Mouse (Mus musculus): ENCODE measurements at regions not wholly inside any gene's neighbourhood (a gene's known extent, or its start where the extent isn't known, plus 50 kb on each side); places are given as distances from the start of the nearest gene placed in this dataset.

DNA sequence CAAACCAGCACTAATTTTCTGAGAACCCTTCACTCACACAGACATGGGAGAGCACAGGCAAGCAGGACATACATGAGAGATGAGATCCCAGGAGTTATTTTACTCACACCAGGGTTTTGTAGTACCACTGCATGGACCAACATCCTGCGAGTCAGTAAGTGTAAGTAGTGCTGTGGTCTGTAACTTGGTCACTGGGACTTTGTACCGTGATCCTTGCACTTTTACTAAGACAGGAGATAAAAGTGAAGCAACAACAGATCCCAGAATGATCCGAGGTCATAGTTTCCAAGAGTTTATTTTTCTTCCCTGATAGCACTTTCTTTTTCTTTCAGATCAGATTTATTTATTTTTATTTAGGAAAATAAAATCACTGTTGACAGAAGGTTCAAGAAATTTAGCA lies 54.1 kb upstream of the Mtap start:
- DNase-seq = no peak

DNA sequence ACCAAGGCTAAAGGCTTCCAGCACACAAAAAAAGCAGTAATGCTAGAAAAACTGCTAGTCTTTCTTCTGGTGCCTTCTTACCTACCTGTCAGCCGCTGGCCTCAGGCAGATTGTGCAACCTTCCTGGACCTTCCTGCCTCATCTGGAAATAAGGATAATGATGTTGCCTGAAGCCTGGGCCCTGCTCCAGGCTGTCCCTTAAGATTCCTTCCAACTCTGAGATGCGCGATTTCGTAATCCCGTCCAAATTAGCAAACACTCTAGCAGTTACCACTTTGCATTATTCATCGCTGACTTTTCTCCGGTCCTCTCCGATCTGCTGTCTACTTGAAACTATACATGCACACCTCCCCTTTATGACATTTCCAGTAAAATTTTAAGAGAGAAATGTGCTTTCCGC lies 58.4 kb upstream of the Mtap start:
- no peak for DNase-seq

DNA sequence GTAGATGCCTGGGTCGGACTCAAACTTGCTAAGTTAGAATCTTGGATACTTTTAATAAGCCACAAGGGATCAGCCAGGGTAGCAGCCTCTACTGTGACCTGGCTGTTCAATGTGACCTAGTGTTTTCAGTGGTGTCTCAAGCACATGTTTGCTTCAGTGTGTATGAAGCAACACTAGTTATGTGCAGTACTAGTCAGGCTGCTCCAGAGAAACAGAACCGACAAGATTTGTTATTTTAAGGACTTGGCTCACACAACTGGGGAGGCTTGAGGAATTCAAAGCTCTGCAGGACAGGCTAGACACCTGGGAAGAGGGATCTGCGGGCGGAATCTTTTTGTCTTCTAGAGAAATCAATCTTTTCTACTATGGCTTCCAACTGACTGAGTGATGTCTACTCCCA lies 62.2 kb upstream of the Mtap start:
- DNase-seq = no peak

DNA sequence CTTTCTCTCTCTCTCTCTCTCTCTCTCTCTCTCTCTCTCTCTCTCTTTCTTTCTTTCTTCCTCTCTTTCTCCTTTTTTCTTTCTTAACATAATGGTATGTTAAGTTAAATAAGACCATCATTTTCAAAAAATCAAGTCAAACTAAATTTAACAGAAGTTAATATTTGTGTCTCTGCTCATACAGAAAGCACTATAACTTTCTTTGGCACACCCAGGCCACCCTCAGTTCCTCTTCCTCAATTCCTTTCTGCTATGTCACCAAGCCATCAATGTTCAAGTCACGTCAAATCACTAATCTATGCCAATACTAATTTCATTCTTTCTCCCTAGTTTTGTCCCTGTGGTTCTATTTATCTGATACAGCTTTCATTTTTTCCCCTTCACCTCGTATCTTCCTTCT lies 66.5 kb upstream of the Mtap start:
- DNase-seq = no peak

DNA sequence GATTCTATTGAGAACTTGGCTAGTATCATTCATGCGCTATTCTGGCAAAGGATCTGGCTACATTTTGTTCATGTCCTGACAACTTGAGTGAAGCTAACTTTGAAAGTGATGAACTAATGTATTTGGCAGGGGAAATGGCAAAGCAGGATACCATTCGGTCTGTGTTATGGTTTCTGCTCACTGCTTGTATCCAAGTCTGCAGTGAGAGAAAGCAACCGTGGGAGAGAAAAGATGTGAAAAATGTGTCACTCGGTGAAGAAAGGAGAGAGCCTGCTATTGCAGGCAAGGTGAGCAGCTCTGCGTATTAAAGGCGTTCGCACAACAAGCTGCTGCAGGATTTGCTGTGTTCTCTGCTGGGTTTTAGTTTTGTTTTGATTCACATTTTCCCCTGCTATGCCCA lies 72.5 kb upstream of the Mtap start:
- DNase-seq = no peak

DNA sequence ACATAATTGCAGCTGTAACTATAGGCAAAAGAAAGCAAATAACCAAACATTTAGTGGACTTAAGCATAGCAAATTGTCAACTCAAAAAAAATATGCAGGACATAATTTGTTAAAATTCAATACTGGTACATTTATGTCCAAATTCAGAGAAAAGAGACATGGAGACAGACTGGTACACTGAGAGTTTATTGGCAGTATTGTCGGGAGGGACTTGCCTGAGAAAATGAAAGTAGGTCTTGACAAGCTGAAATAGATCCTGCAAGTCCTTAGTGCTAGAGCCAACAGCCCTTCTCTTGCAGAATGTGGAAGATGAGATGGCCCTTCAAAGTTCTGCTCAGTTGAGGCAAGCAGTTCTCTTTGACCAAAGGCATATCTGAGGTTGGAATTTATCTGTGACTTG lies 74.5 kb upstream of the Mtap start:
- DNase-seq = no peak

DNA sequence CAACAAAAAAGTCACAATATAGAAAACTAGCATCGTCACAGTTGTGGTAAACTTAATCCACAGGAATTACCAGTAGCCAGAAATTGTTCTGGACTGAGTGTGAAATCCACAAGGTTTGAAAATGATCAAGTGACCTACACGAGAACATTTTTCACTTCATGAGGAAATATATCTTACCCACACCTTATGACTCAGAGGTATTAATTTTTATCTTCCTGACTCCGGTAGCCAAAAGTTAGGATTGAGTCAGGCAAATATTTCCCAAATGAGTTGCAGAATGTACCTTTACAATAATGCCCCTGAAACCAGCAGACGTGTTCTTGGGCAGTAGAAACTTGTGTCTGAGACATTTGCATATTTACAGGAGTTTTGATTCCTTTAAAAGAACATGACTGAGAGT lies 75.3 kb upstream of the Mtap start:
- DNase-seq = no peak

DNA sequence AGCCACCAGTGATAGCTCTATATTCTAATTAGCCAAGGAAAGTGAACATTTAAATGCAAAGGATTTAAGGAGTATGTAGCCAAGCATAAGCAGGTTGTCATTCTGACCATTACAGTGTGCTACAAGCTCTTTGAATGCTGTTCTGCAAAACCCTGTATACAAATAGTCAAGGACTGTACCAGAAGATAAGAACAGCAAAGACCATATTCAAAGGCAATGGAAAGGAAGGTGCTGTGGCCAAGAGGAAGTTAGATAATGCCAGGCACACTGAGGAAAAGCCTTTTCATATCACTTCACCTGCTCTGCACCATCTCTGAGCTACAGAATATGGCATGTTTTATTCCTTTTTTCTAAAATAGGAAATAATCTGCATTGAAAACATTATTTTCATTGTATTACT lies 79.3 kb upstream of the Mtap start:
- no peak for DNase-seq

DNA sequence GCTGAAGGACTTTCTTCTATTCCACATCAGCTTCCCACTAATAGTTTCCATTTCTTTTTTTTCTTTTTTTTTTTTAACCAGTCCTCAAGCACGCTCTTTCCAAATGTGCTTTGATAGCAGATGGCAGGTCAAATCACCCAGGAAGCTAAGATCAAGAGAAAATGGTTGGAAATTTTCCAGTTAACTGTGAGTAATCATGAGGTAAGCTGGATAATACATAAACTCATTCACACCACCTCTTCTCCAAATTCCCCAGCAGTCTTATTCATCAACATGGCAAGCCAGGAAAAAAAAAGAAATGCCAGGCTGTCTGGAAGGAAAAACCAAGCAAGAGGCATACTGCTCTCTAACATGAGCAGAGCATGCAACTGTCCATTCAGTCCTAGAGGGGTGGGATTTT lies 79.8 kb upstream of the Mtap start:
- no peak for DNase-seq

DNA sequence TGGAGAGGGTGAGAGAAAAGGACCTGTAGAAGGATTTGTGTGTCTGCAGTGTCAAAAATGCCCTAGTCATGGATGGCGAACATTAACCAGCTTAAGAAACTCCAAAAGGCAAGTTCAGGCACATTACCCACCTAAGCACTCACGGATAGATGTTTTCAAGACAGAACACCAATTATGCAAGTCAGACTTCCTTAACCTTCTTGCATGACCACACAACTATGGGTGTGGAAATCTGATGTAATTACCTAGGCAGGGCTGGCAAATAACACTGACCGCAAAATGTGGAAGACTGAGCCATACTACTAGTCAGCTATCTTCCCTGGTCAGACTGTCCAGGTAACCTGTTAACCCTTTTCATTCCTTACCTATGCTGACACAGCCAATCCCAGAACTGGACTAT lies 81.0 kb upstream of the Mtap start:
- DNase-seq = no peak

DNA sequence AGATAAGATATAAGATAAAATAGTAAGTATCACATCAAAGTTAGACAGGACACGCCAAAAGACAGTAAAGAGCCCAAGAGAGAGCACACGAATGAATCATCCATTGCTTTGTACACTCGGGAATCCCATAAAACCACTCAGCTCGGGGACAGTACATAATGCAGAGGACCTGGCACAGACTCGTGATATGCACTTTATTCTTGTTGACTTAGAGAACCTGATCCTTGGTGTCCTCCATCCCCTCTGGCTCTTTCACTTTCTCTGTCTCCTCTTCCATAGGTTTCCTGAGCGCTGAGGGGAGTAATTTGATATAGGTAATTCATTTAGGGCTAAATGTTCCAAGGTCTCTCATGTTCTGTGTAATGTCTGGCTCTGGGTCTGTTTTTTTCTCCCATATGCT lies 83.3 kb upstream of the Mtap start:
- DNase-seq = no peak

DNA sequence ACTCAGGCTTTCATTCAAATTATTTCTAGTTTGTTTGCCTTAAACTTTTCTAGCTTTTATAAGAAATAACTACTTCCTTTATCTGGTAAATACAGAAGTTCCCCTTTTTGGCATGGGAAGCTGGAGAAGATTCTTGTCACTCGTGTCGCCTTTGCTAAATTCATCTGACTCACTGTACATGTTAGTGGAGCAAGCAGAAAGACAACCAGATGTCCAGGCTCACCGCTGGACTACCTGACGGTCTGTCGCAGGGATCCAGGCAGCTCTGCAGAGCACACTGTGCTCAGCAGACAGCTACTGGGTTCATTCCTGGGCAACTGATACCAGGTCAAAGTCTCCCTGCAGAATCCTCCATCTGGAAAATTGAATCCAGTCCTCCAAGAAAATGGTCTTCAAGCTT lies 85.0 kb upstream of the Mtap start:
- no peak for DNase-seq

DNA sequence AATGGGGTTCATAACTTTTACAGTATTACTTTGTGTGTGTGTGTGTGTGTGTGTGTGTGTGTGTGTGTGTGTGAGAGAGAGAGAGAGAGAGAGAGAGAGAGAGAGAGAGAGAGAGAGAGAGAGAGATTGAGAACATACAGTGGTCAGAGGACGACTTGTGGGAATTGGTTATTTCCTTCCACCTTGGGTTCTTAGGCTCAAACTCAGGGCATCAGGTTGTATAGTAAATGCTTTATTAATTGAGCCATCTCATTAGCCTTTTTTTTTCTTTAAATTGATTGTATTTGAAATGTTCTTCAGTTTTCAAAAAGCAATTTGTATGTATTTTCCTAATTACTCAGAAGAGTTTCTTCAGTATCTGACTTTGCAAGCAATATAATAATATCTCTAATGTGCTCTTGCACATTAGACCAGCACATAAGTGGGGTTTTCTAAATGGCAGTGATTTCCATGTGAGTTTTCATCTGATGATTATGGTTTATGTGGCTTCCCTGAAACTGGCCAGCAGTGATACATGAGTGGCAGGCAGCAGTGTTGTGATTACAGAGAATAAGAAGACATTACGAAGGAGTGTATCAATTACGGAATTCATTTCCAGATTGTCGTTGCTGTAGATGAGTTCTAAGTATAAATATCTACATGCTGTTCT lies 86.2 kb upstream of the Mtap start:
- no peak for DNase-seq

DNA sequence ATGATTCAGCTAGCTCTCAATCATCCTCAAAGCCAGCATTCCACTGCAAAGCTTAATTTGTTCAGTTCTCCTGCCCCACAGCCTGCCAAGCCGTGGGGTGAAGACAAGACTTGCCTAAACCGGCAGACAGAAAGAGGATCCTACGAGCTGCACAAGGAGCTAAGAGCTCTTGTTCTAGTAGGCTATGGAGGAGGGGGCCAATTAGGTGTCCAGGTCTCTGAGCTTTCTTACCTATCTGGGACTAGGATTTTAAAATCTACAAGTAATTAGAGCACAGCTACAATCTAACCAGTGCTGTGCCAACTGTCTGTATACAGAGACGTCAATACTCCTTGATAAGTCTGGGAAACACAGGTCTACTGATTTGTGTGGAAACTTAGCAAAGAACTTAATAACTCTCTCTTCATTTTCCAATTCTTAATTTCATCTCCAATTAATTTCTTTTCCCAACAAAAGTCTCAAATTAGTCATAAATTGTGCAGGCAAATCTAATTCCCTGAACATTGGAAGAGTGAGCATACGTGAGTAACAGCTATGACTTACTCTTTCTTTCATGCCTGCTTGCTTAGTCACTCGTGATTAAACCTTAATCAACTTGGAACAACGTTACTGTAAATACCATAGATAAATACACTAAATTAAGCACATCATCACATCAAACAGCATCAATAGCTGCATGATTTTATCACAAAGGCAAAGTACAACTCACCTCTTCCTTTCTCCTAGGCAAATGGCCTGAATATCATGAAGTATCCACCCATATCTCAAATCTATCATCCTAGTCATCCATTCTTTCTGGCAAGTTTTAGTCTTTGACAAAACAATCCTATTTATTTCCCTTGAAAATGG lies 87.1 kb upstream of the Mtap start:
- no peak for DNase-seq

DNA sequence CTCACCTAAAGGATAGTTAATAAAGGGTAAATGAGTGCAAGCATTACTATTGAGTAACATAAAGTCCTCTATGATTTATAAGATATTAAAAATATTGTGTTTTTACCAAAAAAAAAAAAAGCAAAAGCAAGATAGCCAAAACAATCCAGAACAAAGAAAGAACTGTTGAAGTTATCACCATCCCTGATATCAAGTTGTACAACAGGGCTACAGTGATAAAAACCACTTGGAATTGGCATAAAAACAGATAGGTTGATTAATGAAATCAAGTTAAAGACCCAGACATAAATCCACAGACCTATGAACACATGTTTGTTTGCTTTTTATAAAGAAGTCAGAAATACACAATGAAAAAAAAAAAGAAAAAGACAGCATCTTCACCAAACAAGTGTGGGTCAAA lies 92.4 kb upstream of the Mtap start:
- no peak for DNase-seq

DNA sequence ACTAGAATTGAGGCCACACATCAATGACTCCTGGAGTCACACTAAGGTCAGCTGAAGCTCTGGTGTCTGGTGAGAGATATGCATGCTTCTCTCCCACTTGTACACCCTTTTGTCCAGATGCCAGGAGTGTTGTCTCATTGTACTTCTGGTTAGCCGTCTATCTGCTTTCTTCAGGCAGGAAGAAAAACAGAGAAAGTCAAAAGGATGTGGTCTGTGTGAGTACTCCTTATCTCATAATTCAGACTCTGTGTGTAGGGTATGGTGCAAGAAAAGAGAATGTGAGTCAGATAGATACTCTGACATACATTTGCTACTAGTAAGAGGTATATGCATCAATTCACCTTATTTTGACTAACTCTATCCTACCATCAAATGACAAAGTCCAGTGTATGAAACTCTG lies 92.9 kb upstream of the Mtap start:
- DNase-seq = no peak

DNA sequence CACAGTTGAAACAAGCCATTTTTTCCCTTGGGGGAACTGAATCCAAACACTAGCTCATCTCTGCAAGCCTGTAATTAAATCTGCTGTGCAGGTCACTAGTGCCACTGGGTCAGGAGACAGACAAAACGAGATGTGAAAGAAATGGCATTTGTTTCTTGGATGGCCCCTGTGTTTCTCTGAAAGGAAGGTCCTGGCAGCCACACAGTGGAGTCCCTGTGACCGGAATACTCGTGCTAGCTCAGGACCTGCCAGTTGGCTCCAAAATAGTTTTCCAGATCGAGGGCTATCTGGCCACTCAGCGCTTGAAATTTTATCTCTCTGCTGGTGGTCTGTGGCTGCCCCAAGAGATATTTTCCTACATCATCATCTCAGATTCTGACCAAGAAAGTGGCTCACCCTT lies 96.1 kb upstream of the Mtap start:
- DNase-seq = peak; percentile 5

DNA sequence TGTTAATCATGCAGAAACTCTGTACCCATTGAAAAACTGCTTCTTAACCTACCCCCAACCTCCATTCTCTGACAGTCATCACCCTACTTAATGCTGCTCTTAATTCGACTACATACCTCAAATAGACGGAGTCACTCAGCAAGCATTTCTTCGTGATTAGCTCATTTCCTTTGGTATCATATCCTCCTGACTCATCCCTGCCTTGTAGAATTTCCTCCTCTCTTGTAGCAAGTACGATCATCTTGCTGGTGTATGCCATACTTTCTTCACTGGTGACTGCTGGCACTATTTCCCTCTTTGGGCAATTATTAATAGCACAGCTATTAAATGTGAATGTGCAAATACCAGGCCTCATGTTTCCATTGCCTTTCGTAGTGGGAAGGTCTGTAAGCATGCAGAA lies 98.0 kb upstream of the Mtap start:
- no peak for DNase-seq

DNA sequence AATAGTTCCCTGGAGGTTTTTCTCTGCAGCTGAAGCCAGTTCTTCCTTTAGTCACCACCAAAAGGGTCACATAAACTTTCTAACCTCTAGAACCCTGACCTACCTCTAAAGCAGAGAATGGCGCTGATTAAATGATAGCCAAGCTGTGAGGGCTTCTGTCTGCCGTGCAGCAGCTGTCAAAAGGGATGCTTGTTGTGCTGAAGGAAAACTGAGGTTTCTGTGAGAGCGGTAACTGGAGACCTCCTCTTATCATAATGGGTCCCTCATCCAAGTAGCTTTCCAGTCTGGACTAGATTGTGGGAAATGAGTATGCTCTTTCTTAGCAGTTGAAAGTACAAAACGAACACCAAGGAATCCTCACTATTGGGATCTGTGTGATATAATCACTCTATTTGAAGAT lies 98.8 kb upstream of the Mtap start:
- DNase-seq = no peak

DNA sequence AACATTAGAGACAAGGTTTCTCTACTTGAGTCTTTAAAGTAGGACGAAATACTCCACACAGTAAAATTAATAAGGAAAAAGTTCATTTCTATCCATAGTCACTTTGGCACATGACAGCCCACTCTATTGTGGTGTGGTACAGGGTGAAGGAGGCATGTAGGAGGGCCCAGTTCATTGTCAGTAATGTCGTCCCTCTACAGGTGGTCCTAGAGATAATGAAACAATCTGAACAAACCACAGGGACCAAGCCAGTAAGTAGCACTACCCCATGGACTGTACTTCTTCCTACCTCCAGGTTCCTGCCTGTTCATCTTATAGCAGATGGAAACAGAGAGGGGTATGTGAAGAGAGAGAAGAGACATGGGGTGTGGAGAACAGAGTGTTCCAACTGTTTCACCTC lies 102.1 kb upstream of the Mtap start:
- no peak for DNase-seq

DNA sequence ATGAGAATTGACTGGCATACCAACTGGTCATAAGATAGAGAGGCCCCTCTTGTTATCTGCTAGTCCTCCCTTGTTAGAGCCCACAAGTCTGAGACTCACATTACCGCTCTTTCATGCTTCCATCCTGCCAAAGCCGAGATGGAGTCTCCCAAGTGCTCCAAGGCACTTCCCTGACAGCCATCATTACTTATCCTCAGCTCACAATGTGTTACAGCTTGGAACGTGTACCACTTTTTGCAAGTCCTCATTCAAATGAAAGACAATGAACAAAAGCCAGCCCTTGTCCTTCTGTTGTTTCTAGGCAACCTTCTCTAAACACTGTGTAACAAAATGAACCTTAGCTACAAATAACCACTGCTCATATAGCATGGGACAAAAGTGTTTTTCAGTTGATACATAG lies 102.6 kb upstream of the Mtap start:
- no peak for DNase-seq

DNA sequence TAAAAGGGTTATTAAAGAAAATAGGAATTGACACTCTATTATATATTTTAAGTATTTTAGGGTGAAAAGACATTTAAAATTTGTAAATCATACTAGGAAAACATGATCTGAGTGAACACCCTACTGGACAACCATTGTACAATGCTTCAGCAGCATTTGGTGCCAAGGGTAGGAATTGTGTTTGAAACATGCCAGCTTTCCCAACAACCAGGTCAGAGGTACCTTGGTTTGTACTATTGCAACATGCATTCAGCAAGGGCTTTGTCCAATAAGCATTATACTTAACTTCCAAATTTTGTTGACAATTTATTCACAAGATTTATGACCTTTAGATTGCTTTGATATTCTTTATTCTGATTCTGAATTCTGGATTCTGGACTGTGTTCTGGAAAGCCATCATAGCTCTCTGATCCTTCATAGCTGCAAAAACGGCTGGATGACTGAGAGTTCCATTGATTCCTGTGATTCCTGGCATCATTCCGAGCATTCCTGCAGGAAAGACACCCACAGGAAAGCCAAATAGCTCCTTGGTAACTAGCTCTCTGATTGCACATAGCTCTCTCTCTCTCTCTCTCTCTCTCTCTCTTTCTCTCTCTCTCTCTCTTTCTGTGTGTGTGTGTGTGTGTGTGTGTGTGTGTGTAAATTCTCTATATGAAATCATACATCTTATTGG lies 124.1 kb upstream of the Mtap start:
- no peak for DNase-seq

DNA sequence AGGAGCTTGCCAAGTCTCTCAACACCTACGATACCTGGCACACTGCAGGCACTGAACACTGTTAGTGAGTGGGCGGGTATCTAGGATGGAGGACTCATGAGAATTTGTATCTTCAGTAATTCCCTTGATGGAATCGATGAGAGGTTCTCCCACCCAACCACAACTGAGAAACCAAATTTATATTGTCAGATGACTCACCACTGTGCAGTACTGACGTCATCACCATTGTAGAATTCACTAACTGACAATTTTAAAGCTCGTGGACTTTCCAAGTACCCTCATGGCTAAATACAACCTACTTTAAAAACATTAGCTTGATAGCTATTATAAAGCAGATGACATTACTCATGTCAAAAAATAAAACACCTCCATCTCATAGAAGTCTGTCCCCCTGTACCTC lies 128.4 kb upstream of the Mtap start:
- no peak for DNase-seq

DNA sequence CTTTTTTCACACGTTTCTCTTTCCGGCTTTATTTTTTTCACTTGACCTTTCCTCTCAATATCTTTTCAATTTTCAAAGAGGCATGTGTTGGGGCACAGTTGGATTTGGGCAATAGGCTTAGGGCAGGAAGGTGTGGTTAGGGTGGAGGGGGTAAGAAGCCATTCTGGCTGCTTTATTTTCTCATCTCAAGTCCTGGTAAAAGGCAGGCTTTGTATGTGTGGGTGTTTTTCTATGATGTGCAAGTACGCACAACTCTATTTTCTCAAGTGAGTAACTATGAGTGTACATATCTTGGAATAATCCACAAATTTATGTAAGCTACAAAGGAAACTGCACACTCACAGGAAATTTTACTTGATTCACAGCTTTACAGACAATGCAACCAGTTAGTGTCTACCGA lies 121.5 kb upstream of the Ifne start:
- no peak for DNase-seq
